Mouse (Mus musculus): ENCODE measurements at regions not wholly inside any gene's neighbourhood (a gene's known extent, or its start where the extent isn't known, plus 50 kb on each side); places are given as distances from the start of the nearest gene placed in this dataset.

- TF ChIP-seq CTCF (conservative IDR thresholded peaks at IDR 0.05; ENCODE audit: insufficient read depth, insufficient read length, low read depth, low read length) = no peak
- no peak for TF ChIP-seq POLR2A (IDR thresholded peaks at IDR 0.05; ENCODE audit: low read depth, low read length)
These were observed 599.2 kb downstream of the Tns3 start for GRCm38 (mm10) chr11:8065086-8065485.
